Comparison of ENCODE assay signal across 12 mouse cellular contexts in the genomic region with DNA sequence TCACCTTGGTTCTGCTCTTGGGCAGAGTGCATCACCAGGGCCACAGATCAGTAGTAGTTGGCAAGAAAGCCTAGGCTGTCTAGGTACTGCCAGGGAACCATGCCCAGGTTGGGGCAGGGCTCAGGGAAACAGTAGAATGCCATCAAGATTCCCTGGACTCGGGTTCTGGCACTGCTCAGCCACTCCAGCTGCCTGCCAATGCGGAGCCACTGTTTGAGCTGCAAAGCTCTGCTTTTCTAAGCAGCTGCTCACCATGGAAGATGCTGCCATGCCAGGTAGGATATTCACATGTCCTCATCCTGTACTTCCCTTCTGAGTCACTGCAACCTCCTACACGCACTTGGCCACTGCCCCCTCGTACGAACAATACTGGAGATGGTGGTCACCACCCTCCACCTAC. TPM values are rescaled to one million over a fixed set of nuclear protein-coding genes. Genes with fewer than 3 reads are reported as not detected.
DNase-seq lines count a peak whose midpoint lies in the region; ATAC-seq and TF ChIP-seq lines count a peak whose summit lies in the region.
"Had no signal": no experiment of that assay in that cellular context is flagged by ENCODE, and none has a peak within 500 bp of the region (broad histone marks: within the 10 kb centered on the region; RNA-seq: fewer than 3 reads in every experiment).

No protein-coding gene starts in this region.

- no peaks in the 10 kb centered on the region for H3K27me3 ChIP-seq in small intestine, adult 2 months (ENCODE audit: control insufficient read depth, insufficient read depth, low read length)
- H3K27me3 ChIP-seq in midbrain, embryonic 13.5 days: no peaks in the 10 kb centered on the region
- H3K27me3 ChIP-seq: hindbrain, embryonic 15.5 days had no signal

- no peak overlapping the region for H3K9ac ChIP-seq in midbrain, embryonic 13.5 days (replicated peaks)
- H3K9ac ChIP-seq: hindbrain, embryonic 15.5 days; liver, embryonic 14.5 days had no signal

- H3K27ac ChIP-seq in small intestine, adult 2 months (ENCODE audit: insufficient read depth, low read depth, low read length): peak overlapping the region; percentile 83
- H3K27ac ChIP-seq in midbrain, embryonic 13.5 days: no peak overlapping the region
- H3K27ac ChIP-seq: hindbrain, embryonic 15.5 days; liver, embryonic 14.5 days had no signal

- no peaks in the 10 kb centered on the region for H3K36me3 ChIP-seq in small intestine, adult 2 months (ENCODE audit: control insufficient read depth, insufficient read depth, low read length)
- H3K36me3 ChIP-seq in midbrain, embryonic 13.5 days: peaks cover 5% of the 10 kb centered on the region; the same call in 1 of the 2 replicates
- H3K36me3 ChIP-seq: hindbrain, embryonic 15.5 days had no signal

- no peak for TF ChIP-seq CTCF in small intestine, adult 2 months (IDR thresholded peaks at IDR 0.05; ENCODE audit: extremely low read depth, insufficient read length, insufficient replicate concordance, low read depth, low read length)

- 54% methylated on average over 5 of the region's 5 CpGs for WGBS in small intestine, adult 2 months
- WGBS in midbrain, embryonic 13.5 days: 91% methylated on average over 5 of the region's 5 CpGs

- TF ChIP-seq POLR2A in small intestine, adult 2 months (IDR thresholded peaks at IDR 0.05; ENCODE audit: low read depth, low read length): no peak

- no peak overlapping the region for H3K4me2 ChIP-seq in midbrain, embryonic 13.5 days (replicated peaks)
- H3K4me2 ChIP-seq: hindbrain, embryonic 15.5 days had no signal

- ATAC-seq in midbrain, embryonic 13.5 days: no peak

- no peak overlapping the region for H3K4me3 ChIP-seq in small intestine, adult 2 months (ENCODE audit: low read depth, low read length)
- no peak overlapping the region for H3K4me3 ChIP-seq in midbrain, embryonic 13.5 days (replicated peaks)
- H3K4me3 ChIP-seq: hindbrain, embryonic 15.5 days had no signal

- H3K4me1 ChIP-seq in small intestine, adult 2 months (ENCODE audit: control insufficient read depth, insufficient read depth, insufficient read length, low read length): peaks cover 43% of the 10 kb centered on the region
- peaks cover 38% of the 10 kb centered on the region for H3K4me1 ChIP-seq in midbrain, embryonic 13.5 days (replicated peaks)

- DNase-seq in gastrocnemius, adult 18-20 months (ENCODE audit: low spot score): peak; percentile 65
- no peak for DNase-seq in gastrocnemius, postnatal 4 days (ENCODE audit: low spot score in 2 of 2)
- DNase-seq in right cerebral cortex, adult 18-20 months: peak; percentile 51
- DNase-seq in right cerebral cortex, postnatal 14 days: no peak
- peak; percentile 33 to 47 for DNase-seq in heart, adult 9 months (ENCODE audit: low spot score in 2 of 2)
- DNase-seq in spleen, postnatal 14 days (ENCODE audit: low spot score in 2 of 2): no peak

- H3K9me3 ChIP-seq in midbrain, embryonic 13.5 days: no peaks in the 10 kb centered on the region
- H3K9me3 ChIP-seq: hindbrain, embryonic 15.5 days had no signal

RNA-seq across cellular contexts. Expression of a gene that starts 4.7 kb away (rescaled TPM):
- 1 to 10 TPM; 4.4 to 6.5 TPM for total RNA-seq in gastrocnemius, adult 18-20 months (2021)
- 10 to 100 TPM; 14.2 to 14.5 TPM for total RNA-seq in gastrocnemius, postnatal 4 days (2021)
- polyA plus RNA-seq in small intestine, adult 2 months (2012; rRNA removed): 46.8 and 75.2 TPM in 2 replicates
- 19.1 and 21.1 TPM in 2 replicates for polyA plus RNA-seq in midbrain, embryonic 13.5 days (2015; fragmentation: Nextera tagmentation; extraction: Ambion mirVana)

RNA-seq across cellular contexts. Expression of a gene that starts 28.5 kb away (rescaled TPM):
- total RNA-seq in gastrocnemius, adult 18-20 months (2021): not detected
- not detected for total RNA-seq in gastrocnemius, postnatal 4 days (2021)
- polyA plus RNA-seq in small intestine, adult 2 months (2012; rRNA removed): 0.04 TPM in 1 of 2 replicates, not detected in the other
- polyA plus RNA-seq in midbrain, embryonic 13.5 days (2015; fragmentation: Nextera tagmentation; extraction: Ambion mirVana): 0.48 and 0.62 TPM in 2 replicates
- polyA plus RNA-seq: embryonic facial prominence, embryonic 14.5 days; spleen, adult 2 months had no signal

RNA-seq across cellular contexts. Expression of a gene that starts 36.1 kb away (rescaled TPM):
- not detected for total RNA-seq in gastrocnemius, adult 18-20 months (2021)
- not detected for total RNA-seq in gastrocnemius, postnatal 4 days (2021)
- 0.51 TPM in 1 of 2 replicates, not detected in the other for polyA plus RNA-seq in small intestine, adult 2 months (2012; rRNA removed)
- 0.12 TPM in 1 of 2 replicates, not detected in the other for polyA plus RNA-seq in midbrain, embryonic 13.5 days (2015; fragmentation: Nextera tagmentation; extraction: Ambion mirVana)

RNA-seq across cellular contexts. Expression of a gene that starts 36.1 kb away (rescaled TPM):
- total RNA-seq in gastrocnemius, adult 18-20 months (2021): 10 to 100 TPM; 19.9 to 22.2 TPM
- total RNA-seq in gastrocnemius, postnatal 4 days (2021): 10 to 100 TPM; 46.7 to 50.8 TPM
- polyA plus RNA-seq in small intestine, adult 2 months (2012; rRNA removed): 59.8 and 74.1 TPM in 2 replicates
- 56.9 and 58.0 TPM in 2 replicates for polyA plus RNA-seq in midbrain, embryonic 13.5 days (2015; fragmentation: Nextera tagmentation; extraction: Ambion mirVana)

Comparison
In these comparisons a context has a peak if more than half of its experiments do, and no peak if none do; other contexts are left out.
1. DNase-seq: peak in gastrocnemius, adult 18-20 months (single experiment), right cerebral cortex, adult 18-20 months (single experiment) and heart, adult 9 months (2 of 2); none in gastrocnemius, postnatal 4 days (0 of 2), right cerebral cortex, postnatal 14 days (single experiment) and spleen, postnatal 14 days (0 of 2).